Mouse (Mus musculus) G1E (cell line): Measurements from ENCODE around the gene Klhdc4.

ENCODE experiments used
- CTCF ChIP-seq: IDR thresholded peaks from 2 replicates; pipeline ENCODE4 v1.5.1; 2012; ENCODE audit warnings: low read depth, low read length, inconsistent platforms, mixed read lengths
- GATA1 ChIP-seq: IDR thresholded peaks from 2 replicates; pipeline ENCODE4 v1.6.1; 2012; ENCODE audit warnings: borderline replicate concordance, low read length, inconsistent platforms, mixed read lengths
- GATA2 ChIP-seq: IDR thresholded peaks from 2 replicates; pipeline ENCODE4 v1.6.1; 2012; ENCODE audit warnings: low read depth, low read length, inconsistent platforms, borderline replicate concordance
- POLR2AphosphoS5 ChIP-seq: IDR thresholded peaks from 2 replicates; pipeline ENCODE4 v1.6.1; 2012; ENCODE audit warnings: low read depth, low read length, inconsistent platforms; ENCODE audit not compliant: insufficient replicate concordance
- TAL1 ChIP-seq: conservative IDR thresholded peaks from 2 replicates; pipeline ENCODE4 v1.6.1; 2012; ENCODE audit warnings: low read depth, low read length, inconsistent platforms, mixed read lengths

DNA sequence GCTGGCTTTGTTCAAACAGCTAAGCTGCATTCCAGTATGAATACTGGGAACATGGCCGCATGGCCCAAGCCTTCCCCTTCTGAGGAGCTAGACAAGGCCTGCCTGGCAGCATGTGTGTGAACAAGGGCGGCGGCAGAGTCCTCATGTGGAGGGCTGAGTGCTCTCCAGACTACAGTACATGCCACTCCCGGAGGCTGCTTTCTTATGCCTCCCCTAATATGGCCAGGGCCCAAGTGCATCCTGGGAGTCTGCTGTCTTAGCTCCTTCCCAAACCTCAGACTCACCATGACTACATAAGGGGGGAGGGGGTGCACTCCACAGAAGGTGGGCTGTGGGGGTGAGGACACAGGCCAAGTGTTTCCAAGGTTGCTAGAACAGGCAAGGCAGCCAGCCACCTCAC lies 36.7 kb downstream of the Klhdc4 start:
- TF ChIP-seq CTCF (no peak), TAL1 (no peak), POLR2AphosphoS5 (no peak), GATA1 (no peak), GATA2 (no peak)
